Mouse (Mus musculus) effector memory CD4-positive, alpha-beta T cell, adult 7 months (primary cell): ENCODE data around the gene Tnpo2. TPM values are rescaled to one million over a fixed set of nuclear protein-coding genes. Genes with fewer than 3 reads are reported as not detected.

Experiments used
- polyA plus RNA-seq: library from polyadenylated mRNA; unstranded; fragments of 100-300 nt; shearing (Covaris generic); gene quantifications from one replicate; pipeline ENCODE4 v1.2.1, GENCODE M21; 2017

The Tnpo2 gene
- polyA plus RNA-seq, result 27.4 TPM

GRCm38 (mm10) chr8:85036718-85037365 is at the start of gene Tnpo2:
TSS of gene Tnpo2 (plus strand) at chr8:85036915.

GRCm38 (mm10) chr8:84990349-84990748 is 46.4 kb upstream of the Tnpo2 start, which contains the start of gene Hook2:
TSS of gene Hook2 (plus strand) at chr8:84990603.

GRCm38 (mm10) chr8:85014431-85014830 is 22.3 kb upstream of the Tnpo2 start, which contains the start of gene Best2:
TSS of gene Best2 (minus strand) at chr8:85014531.

GRCm38 (mm10) chr8:85025098-85025932 is 11.4 kb upstream of the Tnpo2 start, which contains the start of gene Asna1:
TSS of gene Asna1 (minus strand) at chr8:85025281.

GRCm38 (mm10) chr8:85026670-85027515 is 9.8 kb upstream of the Tnpo2 start, which contains the start of gene Trir:
TSS of gene Trir (plus strand) at chr8:85026823.

GRCm38 (mm10) chr8:85059879-85060616 is 23.3 kb downstream of the Tnpo2 start, which contains the start of gene Fbxw9:
TSS of gene Fbxw9 (plus strand) at chr8:85060055.

GRCm38 (mm10) chr8:85067982-85068381 is 31.3 kb downstream of the Tnpo2 start, which contains the start of gene Gm5741:
TSS of gene Gm5741 (minus strand) at chr8:85067982.

GRCm38 (mm10) chr8:85071514-85072281 is 35.0 kb downstream of the Tnpo2 start, which contains the start of gene Dhps:
TSS of gene Dhps (plus strand) at chr8:85071757.

GRCm38 (mm10) chr8:85080532-85081215 is 44.0 kb downstream of the Tnpo2 start, which contains the start of gene Wdr83os:
TSS of gene Wdr83os (plus strand) at chr8:85080740.

GRCm38 (mm10) chr8:85081216-85081555 is 44.5 kb downstream of the Tnpo2 start, which contains the start of gene Wdr83:
TSS of gene Wdr83 (minus strand) at chr8:85081306.

GRCm38 (mm10) chr8:85083108-85083813 is 46.5 kb downstream of the Tnpo2 start, which contains the start of gene Man2b1:
TSS of gene Man2b1 (plus strand) at chr8:85083270.

Other genes with a start within 250 kb of the Tnpo2 start
- gene Nfix, start 236.6 kb upstream of the Tnpo2 start, polyA plus RNA-seq, result 6.2 TPM
- gene Dand5, start 214.1 kb upstream of the Tnpo2 start, polyA plus RNA-seq, result 2.1 TPM
- 23.3 TPM for gene Gadd45gip1, start 205.4 kb upstream of the Tnpo2 start, polyA plus RNA-seq
- gene Rad23a, start 196.2 kb upstream of the Tnpo2 start, polyA plus RNA-seq, result 132 TPM
- gene Calr, start 190.0 kb upstream of the Tnpo2 start, polyA plus RNA-seq, result 572 TPM
- gene Farsa, start 179.9 kb upstream of the Tnpo2 start, polyA plus RNA-seq, result 70.0 TPM
- 4.4 TPM for gene Syce2, start 164.8 kb upstream of the Tnpo2 start, polyA plus RNA-seq
- gene Gcdh, start 143.0 kb upstream of the Tnpo2 start, polyA plus RNA-seq, result 18.6 TPM
- not detected for gene Klf1, start 135.0 kb upstream of the Tnpo2 start, polyA plus RNA-seq
- 7.4 TPM for gene Dnase2a, start 128.4 kb upstream of the Tnpo2 start, polyA plus RNA-seq
- 0.50 TPM for gene Mast1, start 99.6 kb upstream of the Tnpo2 start, polyA plus RNA-seq
- gene Rtbdn, start 89.9 kb upstream of the Tnpo2 start, polyA plus RNA-seq, result not detected
- gene Gm49661, start 67.5 kb upstream of the Tnpo2 start, polyA plus RNA-seq, result not detected
- gene Prdx2, start 67.3 kb upstream of the Tnpo2 start, polyA plus RNA-seq, result 100 TPM
- gene Rnaseh2a, start 67.1 kb upstream of the Tnpo2 start, polyA plus RNA-seq, result 47.0 TPM
- 5,448 TPM for gene Junb, start 58.2 kb upstream of the Tnpo2 start, polyA plus RNA-seq
- 17.0 TPM for gene Hook2, start 46.3 kb upstream of the Tnpo2 start, polyA plus RNA-seq
- gene Best2, start 22.4 kb upstream of the Tnpo2 start, polyA plus RNA-seq, result not detected
- gene Asna1, start 11.6 kb upstream of the Tnpo2 start, polyA plus RNA-seq, result 27.0 TPM
- gene Trir, start 10.1 kb upstream of the Tnpo2 start, polyA plus RNA-seq, result 176 TPM
- 4.4 TPM for gene Fbxw9, start 23.1 kb downstream of the Tnpo2 start, polyA plus RNA-seq
- not detected for gene Gm5741, start 31.1 kb downstream of the Tnpo2 start, polyA plus RNA-seq
- 89.9 TPM for gene Dhps, start 34.8 kb downstream of the Tnpo2 start, polyA plus RNA-seq
- gene Wdr83os, start 43.8 kb downstream of the Tnpo2 start, polyA plus RNA-seq, result 122 TPM
- gene Wdr83, start 44.4 kb downstream of the Tnpo2 start, polyA plus RNA-seq, result 14.5 TPM
- gene Man2b1, start 46.4 kb downstream of the Tnpo2 start, polyA plus RNA-seq, result 100 TPM
- not detected for gene Zfp791, start 86.2 kb downstream of the Tnpo2 start, polyA plus RNA-seq
- 0.27 TPM for gene Cks1brt, start 115.0 kb downstream of the Tnpo2 start, polyA plus RNA-seq
- gene Olfr371, start 189.1 kb downstream of the Tnpo2 start, polyA plus RNA-seq, result not detected